In the genomic region with DNA sequence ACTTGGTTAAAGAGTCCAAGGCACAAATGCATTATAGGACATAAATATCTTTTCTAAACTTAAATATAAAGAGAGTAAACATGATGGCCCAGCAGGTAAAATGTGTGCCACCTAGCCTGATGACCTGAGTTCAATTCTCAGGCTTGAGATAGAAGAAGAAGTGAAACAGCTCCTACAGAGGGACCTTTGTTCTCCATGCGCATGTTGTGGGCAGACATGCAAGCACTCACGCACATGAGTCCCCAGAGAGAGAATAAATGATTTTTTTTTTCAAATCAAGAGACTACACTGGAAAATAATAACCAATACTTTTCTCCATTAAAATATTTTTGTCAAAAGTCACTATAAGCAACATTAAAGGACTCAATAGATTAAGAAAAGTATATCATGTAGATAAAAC, we compare ENCODE assay signal across 33 mouse cellular contexts.
"Had no signal": no experiment of that assay in that cellular context is flagged by ENCODE, and none has a peak within 500 bp of the region (broad histone marks: within the 10 kb centered on the region; RNA-seq: fewer than 3 reads in every experiment).

No protein-coding gene starts in this region.

- H3K4me3 ChIP-seq: heart, embryonic 12.5 days; heart, embryonic 13.5 days; heart, embryonic 15.5 days; hindbrain, embryonic 10.5 days; hindbrain, embryonic 12.5 days; hindbrain, embryonic 13.5 days; hindbrain, embryonic 15.5 days; intestine, embryonic 15.5 days; kidney, embryonic 15.5 days; layer of hippocampus, adult 2 months; left cerebral cortex, adult 2 months had no signal

- H3K9ac ChIP-seq: heart, embryonic 12.5 days; heart, embryonic 13.5 days; heart, embryonic 15.5 days; hindbrain, embryonic 12.5 days; hindbrain, embryonic 13.5 days; hindbrain, embryonic 14.5 days; hindbrain, embryonic 15.5 days; intestine, embryonic 15.5 days; kidney, embryonic 15.5 days had no signal

- H3K4me2 ChIP-seq: heart, embryonic 12.5 days; heart, embryonic 13.5 days; heart, embryonic 15.5 days; hindbrain, embryonic 12.5 days; hindbrain, embryonic 13.5 days; hindbrain, embryonic 14.5 days; hindbrain, embryonic 15.5 days; intestine, embryonic 15.5 days; kidney, embryonic 15.5 days had no signal

- H3K36me3 ChIP-seq: heart, embryonic 12.5 days; heart, embryonic 13.5 days; heart, embryonic 15.5 days; hindbrain, embryonic 10.5 days; hindbrain, embryonic 12.5 days; hindbrain, embryonic 13.5 days; hindbrain, embryonic 15.5 days; intestine, embryonic 15.5 days; kidney, embryonic 15.5 days had no signal

- H3K4me1 ChIP-seq: heart, embryonic 15.5 days; hindbrain, embryonic 13.5 days; hindbrain, embryonic 15.5 days; intestine, embryonic 15.5 days; kidney, embryonic 15.5 days had no signal

- H3K27me3 ChIP-seq: heart, embryonic 12.5 days; heart, embryonic 13.5 days; heart, embryonic 15.5 days; hindbrain, embryonic 12.5 days; hindbrain, embryonic 13.5 days; hindbrain, embryonic 15.5 days; intestine, embryonic 15.5 days; kidney, embryonic 15.5 days had no signal

- ATAC-seq: inflammation-experienced regulatory T-cells, adult 6 months; intestine, embryonic 15.5 days; intestine, embryonic 16.5 days; intestine, postnatal 0 days had no signal

- H3K27ac ChIP-seq: heart, embryonic 13.5 days; heart, embryonic 15.5 days; hindbrain, embryonic 10.5 days; hindbrain, embryonic 12.5 days; hindbrain, embryonic 13.5 days; hindbrain, embryonic 14.5 days; hindbrain, embryonic 15.5 days; hindbrain, postnatal 0 days; intestine, embryonic 15.5 days; kidney, embryonic 15.5 days; kidney, postnatal 0 days; layer of hippocampus, adult 2 months; left cerebral cortex, adult 2 months had no signal

- DNase-seq: heart, postnatal 10 days; heart, postnatal 14 days; heart, postnatal 36 days; heart, postnatal 4 days; kidney, adult 11 months; kidney, adult 18-20 months; kidney, adult 2 months; kidney, adult 8-10 months; kidney, adult 9 months; kidney, postnatal 10 days; kidney, postnatal 14 days; kidney, postnatal 25 days; kidney, postnatal 36 days; kidney, postnatal 4 days; layer of hippocampus, adult 9-11 months; layer of hippocampus, postnatal 36 days had no signal

- H3K9me3 ChIP-seq: heart, embryonic 12.5 days; heart, embryonic 13.5 days; heart, embryonic 15.5 days; hindbrain, embryonic 10.5 days; hindbrain, embryonic 12.5 days; hindbrain, embryonic 13.5 days; hindbrain, embryonic 15.5 days; intestine, embryonic 15.5 days; kidney, embryonic 15.5 days had no signal
